Mouse (Mus musculus): ENCODE measurements around the gene Rtn4ip1.

The Rtn4ip1 gene

DNA sequence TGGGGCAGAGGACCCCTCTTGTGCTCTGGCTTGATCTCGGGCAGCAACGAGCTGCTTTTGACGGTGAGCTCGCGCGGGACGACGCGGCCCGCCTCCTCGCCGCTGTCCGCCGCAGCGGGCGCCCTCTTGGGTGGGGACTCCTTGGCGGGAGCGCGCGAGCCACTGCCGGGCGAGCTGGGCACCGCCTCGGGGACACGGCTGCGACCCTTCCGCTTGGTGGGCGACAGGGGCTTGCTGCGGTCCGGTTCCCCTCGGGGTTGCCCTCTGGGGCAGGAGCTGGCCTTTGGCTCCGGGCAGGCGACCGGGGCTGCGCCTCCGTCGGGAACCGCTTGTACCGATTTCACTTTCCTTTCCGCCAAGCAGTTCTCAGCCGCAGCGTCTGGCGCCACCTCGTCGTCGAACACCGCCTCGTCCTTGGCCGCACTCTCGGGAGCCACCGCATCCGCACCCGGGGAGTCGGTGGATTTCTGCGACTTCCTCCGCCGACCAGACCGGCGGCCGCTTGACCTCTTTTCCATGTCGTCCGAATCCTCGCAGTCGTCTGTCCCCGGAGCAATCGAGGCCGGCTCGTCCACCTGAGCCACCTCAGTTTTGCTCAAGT is 102.0 kb downstream of the Rtn4ip1 start:
- peak; percentile 52 for DNase-seq

GRCm38 (mm10) chr10:44004221-44004751 is 102.7 kb downstream of the Rtn4ip1 start:
- DNase-seq: peak; percentile 51

DNA sequence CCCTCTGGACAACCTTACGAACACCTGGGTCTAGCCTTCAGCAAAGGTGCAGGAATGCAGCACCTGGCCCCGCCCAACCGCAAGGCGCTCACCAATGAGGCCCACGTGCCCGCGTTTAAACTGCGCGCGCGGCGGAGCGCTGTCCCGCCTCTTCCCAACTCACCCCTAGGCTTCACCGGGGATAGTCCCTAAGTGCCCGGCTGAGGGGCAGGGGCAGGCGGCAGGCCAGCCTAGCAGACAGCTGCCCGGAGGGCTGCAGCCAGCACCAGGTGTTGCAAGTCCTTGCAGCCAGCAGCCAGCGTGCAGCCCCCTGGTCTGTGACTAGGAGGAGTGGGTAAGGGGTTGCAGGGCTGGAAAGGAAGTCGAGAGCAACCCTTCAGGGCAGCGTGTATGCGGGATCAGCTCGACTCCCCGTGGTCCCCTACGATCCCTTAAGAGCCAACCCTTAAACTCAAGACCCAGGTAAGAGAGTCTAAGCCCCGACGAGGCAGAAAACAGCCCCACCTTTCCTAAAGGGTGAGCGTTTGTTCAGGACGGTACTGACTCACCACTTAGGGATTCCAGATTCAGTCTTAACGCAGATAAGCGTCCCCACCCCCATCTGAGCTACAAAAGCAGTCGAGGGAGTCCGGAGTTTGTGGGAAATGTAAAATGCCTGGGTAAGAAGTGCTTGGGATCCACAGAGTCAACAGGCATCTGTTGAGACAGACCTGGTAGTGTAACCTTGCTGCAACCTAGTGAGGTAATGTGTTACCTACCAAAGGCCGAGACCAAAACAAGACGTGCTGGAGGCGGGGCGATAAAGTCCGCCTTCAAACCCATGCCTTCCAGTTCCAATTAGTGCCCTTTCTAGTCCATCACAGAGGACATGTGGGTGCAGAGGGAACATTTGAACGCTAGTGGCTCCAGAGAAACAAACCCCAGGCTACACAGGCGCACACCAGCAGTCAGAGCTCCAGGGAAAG is 104.4 kb downstream of the Rtn4ip1 start:
- peak; percentile 64 for DNase-seq

Measured in embryo, embryonic 11 days (tissue).